Mouse (Mus musculus) cortical plate, adult 2 months (tissue): ENCODE results near the gene Plxnb3. TPM values are rescaled to one million over a fixed set of nuclear protein-coding genes. Genes with fewer than 3 reads are reported as not detected.
"Not testable (repeated sequence)": the region's sequence is repeated elsewhere in the genome, so short reads cannot be mapped to it uniquely, and the experiment has no call there.

Experiments used
- H3K27ac ChIP-seq: fragments of 200-500 bp; 2 replicates; pipeline ENCODE4 v1.5.1; 2012; ENCODE audit warnings: low read length, control low read depth, inconsistent platforms; ENCODE audit not compliant: insufficient read depth
- H3K4me1 ChIP-seq: fragments of 200-500 bp; 2 replicates; pipeline ENCODE4 v1.6.1; 2011; ENCODE audit warnings: low read length; ENCODE audit not compliant: control insufficient read depth, insufficient read depth
- H3K4me3 ChIP-seq: fragments of 200-500 bp; 2 replicates; pipeline ENCODE4 v1.5.1; 2011; ENCODE audit warnings: mild to moderate bottlenecking, low read length, control low read depth; ENCODE audit not compliant: insufficient read depth
- CTCF ChIP-seq: fragments of 200-500 bp; IDR thresholded peaks from 2 replicates; pipeline ENCODE4 v1.5.1; 2011; ENCODE audit warnings: mild to moderate bottlenecking, control low read depth, low read length; ENCODE audit not compliant: insufficient read depth; ENCODE audit errors: extremely low read depth
- POLR2A ChIP-seq: fragments of 200-500 bp; IDR thresholded peaks from 2 replicates; pipeline ENCODE4 v1.6.1; 2011; ENCODE audit warnings: mild to moderate bottlenecking, low read length, control low read depth; ENCODE audit not compliant: insufficient read depth; ENCODE audit errors: extremely low read depth
- polyA plus RNA-seq: library from polyadenylated mRNA; depleted of rRNA; stranded (reverse); fragments of >200 nt; gene quantifications from 2 replicates; pipeline ENCODE4 v1.2.3, GENCODE M21; 2012

Gene Plxnb3
- polyA plus RNA-seq, 1 experiment, result 20.3 TPM

- TF ChIP-seq CTCF, result 0 out of 2 replicates have a peak, but pooled peaks have one; percentile 11
- no peak for TF ChIP-seq POLR2A
- Histone ChIP-seq H3K4me3 (no peak overlapping the region), H3K4me1 (no peaks in the 10 kb centered on the region), H3K27ac (no peak overlapping the region)
These were observed 18.7 kb upstream of the Plxnb3 start for GRCm38 (mm10) chrX:73738155-73738554.

GRCm38 (mm10) chrX:73739151-73739550 lies 17.7 kb upstream of the Plxnb3 start:
- H3K4me3 ChIP-seq, result no peak overlapping the region
- no peaks in the 10 kb centered on the region for H3K4me1 ChIP-seq
- no peak for TF ChIP-seq POLR2A
- TF ChIP-seq CTCF, result no peak
- H3K27ac ChIP-seq, result no peak overlapping the region

- not testable (repeated sequence) for H3K27ac ChIP-seq, H3K4me1 ChIP-seq, H3K4me3 ChIP-seq
These were observed 17.0 kb upstream of the Plxnb3 start for GRCm38 (mm10) chrX:73739841-73740240.

GRCm38 (mm10) chrX:73744774-73745481 lies 12.0 kb upstream of the Plxnb3 start:
- TF ChIP-seq POLR2A, result no peak
- TF ChIP-seq CTCF, result no peak
- Histone ChIP-seq H3K27ac (no peak overlapping the region), H3K4me3 (no peak overlapping the region), H3K4me1 (no peaks in the 10 kb centered on the region)

GRCm38 (mm10) chrX:73748977-73749376 lies 7.9 kb upstream of the Plxnb3 start:
- Histone ChIP-seq H3K27ac (no peak overlapping the region), H3K4me3 (no peak overlapping the region), H3K4me1 (no peaks in the 10 kb centered on the region)
- TF ChIP-seq POLR2A, result no peak
- no peak for TF ChIP-seq CTCF

GRCm38 (mm10) chrX:73758611-73759290 lies 1.9 kb downstream of the Plxnb3 start:
- TF ChIP-seq CTCF (no peak), POLR2A (no peak)
- H3K4me3 ChIP-seq, result no peak overlapping the region
- no peaks in the 10 kb centered on the region for H3K4me1 ChIP-seq
- H3K27ac ChIP-seq, result peak overlapping the region; percentile 76; the same call in 1 of the 2 replicates

- H3K27ac ChIP-seq, result no peak overlapping the region
- no peaks in the 10 kb centered on the region for H3K4me1 ChIP-seq
- no peak overlapping the region for H3K4me3 ChIP-seq
- TF ChIP-seq POLR2A (no peak), CTCF (no peak)
These were observed 8.4 kb downstream of the Plxnb3 start for GRCm38 (mm10) chrX:73765311-73765710.

- H3K4me1 ChIP-seq, result no peaks in the 10 kb centered on the region
- no peak overlapping the region for H3K4me3 ChIP-seq
- no peak overlapping the region for H3K27ac ChIP-seq
- peak; percentile 42 for TF ChIP-seq CTCF
- TF ChIP-seq POLR2A, result no peak
These were observed 10.4 kb downstream of the Plxnb3 start for GRCm38 (mm10) chrX:73767267-73767666.

- Histone ChIP-seq H3K27ac (peak within 1 kb of the TSS; percentile 78), H3K4me1 (peaks cover 4% of the 10 kb centered on the region), H3K4me3 (0 out of 2 replicates have a peak within 1 kb of the TSS, but pooled peaks have one; percentile 5)
- TF ChIP-seq CTCF, result no peak
- peak; percentile 42; the same call in 1 of the 2 replicates for TF ChIP-seq POLR2A
These were observed 17.4 kb downstream of the Plxnb3 start, which contains the start of gene Srpk3 for GRCm38 (mm10) chrX:73774168-73774760. TSS of gene Srpk3 (plus strand) at chrX:73774405.
